Mouse (Mus musculus): ENCODE results near the gene Edem3.

Gene Edem3

GRCm38 (mm10) chr1:151721357-151721983, 33.7 kb upstream of the Edem3 start:
- TF ChIP-seq GATA4 (IDR thresholded peaks at IDR 0.05; ENCODE audit: insufficient replicate concordance, low read length): no peak

GRCm38 (mm10) chr1:151723771-151724170, 31.4 kb upstream of the Edem3 start:
- TF ChIP-seq GATA4 (IDR thresholded peaks at IDR 0.05; ENCODE audit: insufficient replicate concordance, low read length): no peak

GRCm38 (mm10) chr1:151725590-151725989, 29.6 kb upstream of the Edem3 start:
- no peak for TF ChIP-seq GATA4 (IDR thresholded peaks at IDR 0.05; ENCODE audit: insufficient replicate concordance, low read length)

- no peak for TF ChIP-seq GATA4 (IDR thresholded peaks at IDR 0.05; ENCODE audit: insufficient replicate concordance, low read length)
Measured at GRCm38 (mm10) chr1:151726358-151726757, 28.8 kb upstream of the Edem3 start.

- TF ChIP-seq GATA4 (IDR thresholded peaks at IDR 0.05; ENCODE audit: insufficient replicate concordance, low read length): no peak
Measured at GRCm38 (mm10) chr1:151728141-151728540, 27.0 kb upstream of the Edem3 start.

- TF ChIP-seq GATA4 (IDR thresholded peaks at IDR 0.05; ENCODE audit: insufficient replicate concordance, low read length): no peak
Measured at GRCm38 (mm10) chr1:151737146-151737545, 18.0 kb upstream of the Edem3 start.

GRCm38 (mm10) chr1:151741199-151741621, 14.0 kb upstream of the Edem3 start:
- no peak for TF ChIP-seq GATA4 (IDR thresholded peaks at IDR 0.05; ENCODE audit: insufficient replicate concordance, low read length)

GRCm38 (mm10) chr1:151752946-151753345, 2.2 kb upstream of the Edem3 start:
- TF ChIP-seq GATA4 (IDR thresholded peaks at IDR 0.05; ENCODE audit: insufficient replicate concordance, low read length): no peak

GRCm38 (mm10) chr1:151753374-151753929, 1.7 kb upstream of the Edem3 start:
- no peak; the same call in 1 of the 2 replicates for TF ChIP-seq GATA4 (IDR thresholded peaks at IDR 0.05; ENCODE audit: insufficient replicate concordance, low read length)

- TF ChIP-seq GATA4 (IDR thresholded peaks at IDR 0.05; ENCODE audit: insufficient replicate concordance, low read length): no peak
Measured at GRCm38 (mm10) chr1:151754028-151754489, 1.1 kb upstream of the Edem3 start.

- no peak for TF ChIP-seq GATA4 (IDR thresholded peaks at IDR 0.05; ENCODE audit: insufficient replicate concordance, low read length)
Measured at GRCm38 (mm10) chr1:151755660-151756424, 671 bp downstream of the Edem3 start.

GRCm38 (mm10) chr1:151756425-151756728, 1.2 kb downstream of the Edem3 start:
- no peak for TF ChIP-seq GATA4 (IDR thresholded peaks at IDR 0.05; ENCODE audit: insufficient replicate concordance, low read length)

GRCm38 (mm10) chr1:151758301-151758700, 3.1 kb downstream of the Edem3 start:
- no peak for TF ChIP-seq GATA4 (IDR thresholded peaks at IDR 0.05; ENCODE audit: insufficient replicate concordance, low read length)

GRCm38 (mm10) chr1:151758991-151759390, 3.8 kb downstream of the Edem3 start:
- no peak for TF ChIP-seq GATA4 (IDR thresholded peaks at IDR 0.05; ENCODE audit: insufficient replicate concordance, low read length)

- no peak for TF ChIP-seq GATA4 (IDR thresholded peaks at IDR 0.05; ENCODE audit: insufficient replicate concordance, low read length)
Measured at GRCm38 (mm10) chr1:151764236-151764635, 9.1 kb downstream of the Edem3 start.

GRCm38 (mm10) chr1:151766166-151766565, 11.0 kb downstream of the Edem3 start:
- TF ChIP-seq GATA4 (IDR thresholded peaks at IDR 0.05; ENCODE audit: insufficient replicate concordance, low read length): no peak

Data from liver, adult (tissue).